Mouse (Mus musculus): Measurements from ENCODE around the gene Ccdc7a.

DNA sequence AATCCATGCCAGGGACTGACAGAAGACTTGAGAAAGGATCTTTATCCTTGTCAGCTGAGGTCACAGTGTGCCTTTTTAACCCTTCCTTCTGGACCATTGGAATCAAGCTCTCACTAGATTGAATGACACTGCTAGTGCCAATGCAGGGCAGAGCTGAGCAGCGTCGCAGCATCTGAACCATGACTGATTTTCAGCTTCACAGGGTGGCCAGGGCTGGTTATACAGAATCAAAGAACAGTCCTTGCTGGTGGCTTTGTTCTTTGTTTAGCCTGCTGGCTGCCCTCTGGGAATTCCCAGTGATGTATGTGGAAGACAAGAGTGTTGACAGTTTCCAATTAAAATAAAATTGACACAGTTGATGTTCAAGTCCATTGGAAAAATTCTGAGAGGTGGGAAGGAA is 333.1 kb downstream of the Ccdc7a start:
- TF ChIP-seq POLR2A (IDR thresholded peaks at IDR 0.05; ENCODE audit: low read depth, low read length), result no peak
- TF ChIP-seq TBP (conservative IDR thresholded peaks at IDR 0.05; ENCODE audit: low read depth, low read length), result no peak
- no peak for TF ChIP-seq CTCF (conservative IDR thresholded peaks at IDR 0.05 in 1 of 2, IDR thresholded peaks at IDR 0.05 in 1 of 2; ENCODE audit: low read depth in 2 of 2, low read length in 2 of 2)
- TF ChIP-seq SIN3A (IDR thresholded peaks at IDR 0.05; ENCODE audit: low read length), result no peak
- no peak for TF ChIP-seq SMC3 (IDR thresholded peaks at IDR 0.05; ENCODE audit: low read depth, low read length)
- no peak for TF ChIP-seq RAD21 (IDR thresholded peaks at IDR 0.05; ENCODE audit: low read depth, low read length)
- no peak for TF ChIP-seq PAX5 (IDR thresholded peaks at IDR 0.05; ENCODE audit: low read length)
- TF ChIP-seq JUND (conservative IDR thresholded peaks at IDR 0.05; ENCODE audit: low read depth, low read length), result no peak
- TF ChIP-seq ETS1 (conservative IDR thresholded peaks at IDR 0.05; ENCODE audit: low read depth, low read length), result no peak

All from CH12.LX (cell line).